Mouse (Mus musculus) left cerebral cortex, adult 8-10 months (tissue): ENCODE results near the gene Plxdc2. TPM values are rescaled to one million over a fixed set of nuclear protein-coding genes. Genes with fewer than 3 reads are reported as not detected.

Source experiments
- DNase-seq, 2 experiments: peaks; one replicate each; pipeline ENCODE4 v3.0.0; 2022; ENCODE audit warnings: low spot score in 2 of 2
- total RNA-seq, 4 experiments: library from RNA; stranded (reverse); gene quantifications; 2 replicates each; pipeline ENCODE4 v1.2.4; 2022

Plxdc2 gene
- total RNA-seq = 10 to 100 TPM; 35.1 to 52.3 (median 43.8) TPM

- peak in 1 of 2 experiments; percentile 84 for DNase-seq
Observed at GRCm38 (mm10) chr2:16356106-16356818, at the start of gene Plxdc2. Plxdc2 (plus strand) TSS chr2:16356304.

GRCm38 (mm10) chr2:16310387-16310786 is 45.7 kb upstream of the Plxdc2 start:
- DNase-seq = no peak

GRCm38 (mm10) chr2:16312400-16313070 is 43.6 kb upstream of the Plxdc2 start:
- DNase-seq = no peak

- DNase-seq = no peak
Observed at GRCm38 (mm10) chr2:16335194-16335781, 20.8 kb upstream of the Plxdc2 start.

GRCm38 (mm10) chr2:16344564-16344963 is 11.5 kb upstream of the Plxdc2 start:
- no peak for DNase-seq

GRCm38 (mm10) chr2:16351106-16351505 is 5.0 kb upstream of the Plxdc2 start:
- no peak for DNase-seq

GRCm38 (mm10) chr2:16355611-16356105 is 446 bp upstream of the Plxdc2 start:
- DNase-seq = peak in 1 of 2 experiments; percentile 66

GRCm38 (mm10) chr2:16356921-16357837 is 1.1 kb downstream of the Plxdc2 start:
- peak in 1 of 2 experiments; percentile 34 for DNase-seq

- no peak for DNase-seq
Observed at GRCm38 (mm10) chr2:16357946-16358345, 1.8 kb downstream of the Plxdc2 start.

- no peak for DNase-seq
Observed at GRCm38 (mm10) chr2:16359341-16359928, 3.3 kb downstream of the Plxdc2 start.

GRCm38 (mm10) chr2:16364749-16365148 is 8.6 kb downstream of the Plxdc2 start:
- DNase-seq = no peak

GRCm38 (mm10) chr2:16365830-16366401 is 9.8 kb downstream of the Plxdc2 start:
- no peak for DNase-seq

- DNase-seq = no peak
Observed at GRCm38 (mm10) chr2:16370419-16370818, 14.3 kb downstream of the Plxdc2 start.

- DNase-seq = no peak
Observed at GRCm38 (mm10) chr2:16374288-16374687, 18.2 kb downstream of the Plxdc2 start.

- DNase-seq = no peak
Observed at GRCm38 (mm10) chr2:16386206-16386605, 30.1 kb downstream of the Plxdc2 start.

- no peak for DNase-seq
Observed at GRCm38 (mm10) chr2:16386692-16387091, 30.6 kb downstream of the Plxdc2 start.

- DNase-seq = no peak
Observed at GRCm38 (mm10) chr2:16387787-16388186, 31.7 kb downstream of the Plxdc2 start.

GRCm38 (mm10) chr2:16397501-16397900 is 41.4 kb downstream of the Plxdc2 start:
- DNase-seq = no peak

- no peak for DNase-seq
Observed at GRCm38 (mm10) chr2:16398006-16398405, 41.9 kb downstream of the Plxdc2 start.

GRCm38 (mm10) chr2:16398896-16399295 is 42.8 kb downstream of the Plxdc2 start:
- DNase-seq = no peak
